Mouse (Mus musculus) small intestine, adult 2 months (tissue): Measurements from ENCODE around the gene Zfhx3.

Experiments used
- CTCF ChIP-seq: fragments of 200-500 bp; IDR thresholded peaks from 2 replicates; pipeline ENCODE4 v1.5.1; 2012; ENCODE audit warnings: low read depth, mild to moderate bottlenecking, control low read depth, inconsistent platforms, low read length, moderate library complexity, mixed read lengths; ENCODE audit not compliant: insufficient replicate concordance, insufficient read length; ENCODE audit errors: extremely low read depth
- POLR2A ChIP-seq: fragments of 200-500 bp; IDR thresholded peaks from 2 replicates; pipeline ENCODE4 v1.6.1; 2012; ENCODE audit warnings: low read depth, mild to moderate bottlenecking, control low read depth, inconsistent platforms, low read length, moderate library complexity

GRCm38 (mm10) chr8:108863440-108863839, 921.0 kb downstream of the Zfhx3 start:
- TF ChIP-seq CTCF (no peak), POLR2A (no peak)
